Mouse (Mus musculus) fat pad, adult 2 months (tissue): ENCODE data around the gene Tubb2a.

ENCODE experiments used
- DNase-seq: peaks from one replicate; pipeline ENCODE4 v3.0.0-alpha.2; 2011; ENCODE audit warnings: low read depth, low spot score; ENCODE audit errors: extremely low read depth

The Tubb2a gene

GRCm38 (mm10) chr13:34054391-34054790, 23.4 kb downstream of the Tubb2a start:
- DNase-seq = no peak

GRCm38 (mm10) chr13:34053673-34054282, 24.0 kb downstream of the Tubb2a start:
- no peak for DNase-seq

- DNase-seq = no peak
Observed at GRCm38 (mm10) chr13:34051692-34052091, 26.1 kb downstream of the Tubb2a start.

- no peak for DNase-seq
Observed at GRCm38 (mm10) chr13:34050479-34050878, 27.3 kb downstream of the Tubb2a start.

GRCm38 (mm10) chr13:34047526-34047925, 30.3 kb downstream of the Tubb2a start:
- DNase-seq = no peak

- no peak for DNase-seq
Observed at GRCm38 (mm10) chr13:34046421-34047012, 31.3 kb downstream of the Tubb2a start.

- no peak for DNase-seq
Observed at GRCm38 (mm10) chr13:34045511-34046249, 32.1 kb downstream of the Tubb2a start.

GRCm38 (mm10) chr13:34043716-34044393, 34.0 kb downstream of the Tubb2a start:
- no peak for DNase-seq

GRCm38 (mm10) chr13:34040091-34040490, 37.7 kb downstream of the Tubb2a start:
- no peak for DNase-seq

GRCm38 (mm10) chr13:34038901-34039341, 38.9 kb downstream of the Tubb2a start:
- DNase-seq = no peak

- DNase-seq = no peak
Observed at GRCm38 (mm10) chr13:34038056-34038432, 39.8 kb downstream of the Tubb2a start.

- DNase-seq = peak; percentile 34
Observed at GRCm38 (mm10) chr13:34037172-34038055, 40.4 kb downstream of the Tubb2a start, which contains the start of gene Bphl. Gene Bphl, plus strand, starts transcription at chr13:34037597.

GRCm38 (mm10) chr13:34036726-34037125, 41.1 kb downstream of the Tubb2a start:
- DNase-seq = no peak

- no peak for DNase-seq
Observed at GRCm38 (mm10) chr13:34035424-34035823, 42.4 kb downstream of the Tubb2a start.

- DNase-seq = no peak
Observed at GRCm38 (mm10) chr13:34032041-34032440, 45.8 kb downstream of the Tubb2a start.
